Mouse (Mus musculus): ENCODE results near the gene Arl8b. TPM values are rescaled to one million over a fixed set of nuclear protein-coding genes. Genes with fewer than 3 reads are reported as not detected.

The Arl8b gene
- total RNA-seq, 2 experiments from 2014 or later: 107 to 126 TPM

Other genes starting within 250 kb of the Arl8b start
- 10 to 100 TPM; 66.3 to 85.9 TPM for gene Bhlhe40, start 122.5 kb upstream of the Arl8b start, total RNA-seq (2021)
- 10 to 100 TPM; 45.3 to 49.3 TPM for gene Edem1, start 45.5 kb downstream of the Arl8b start, total RNA-seq (2021)